Mouse (Mus musculus) leukemia stem cell, adult 10-12 weeks (primary cell): ENCODE data around the gene Mvk. TPM values are rescaled to one million over a fixed set of nuclear protein-coding genes. Genes with fewer than 3 reads are reported as not detected.

Source experiments
- polyA plus RNA-seq: library from polyadenylated mRNA; stranded (reverse); fragments of >175 nt; gene quantifications from 2 replicates; pipeline ENCODE4 v1.2.3, GENCODE M21; 2012; ENCODE audit warnings: low replicate concordance

The Mvk gene
- polyA plus RNA-seq = 20.7 and 30.4 TPM in 2 replicates

DNA sequence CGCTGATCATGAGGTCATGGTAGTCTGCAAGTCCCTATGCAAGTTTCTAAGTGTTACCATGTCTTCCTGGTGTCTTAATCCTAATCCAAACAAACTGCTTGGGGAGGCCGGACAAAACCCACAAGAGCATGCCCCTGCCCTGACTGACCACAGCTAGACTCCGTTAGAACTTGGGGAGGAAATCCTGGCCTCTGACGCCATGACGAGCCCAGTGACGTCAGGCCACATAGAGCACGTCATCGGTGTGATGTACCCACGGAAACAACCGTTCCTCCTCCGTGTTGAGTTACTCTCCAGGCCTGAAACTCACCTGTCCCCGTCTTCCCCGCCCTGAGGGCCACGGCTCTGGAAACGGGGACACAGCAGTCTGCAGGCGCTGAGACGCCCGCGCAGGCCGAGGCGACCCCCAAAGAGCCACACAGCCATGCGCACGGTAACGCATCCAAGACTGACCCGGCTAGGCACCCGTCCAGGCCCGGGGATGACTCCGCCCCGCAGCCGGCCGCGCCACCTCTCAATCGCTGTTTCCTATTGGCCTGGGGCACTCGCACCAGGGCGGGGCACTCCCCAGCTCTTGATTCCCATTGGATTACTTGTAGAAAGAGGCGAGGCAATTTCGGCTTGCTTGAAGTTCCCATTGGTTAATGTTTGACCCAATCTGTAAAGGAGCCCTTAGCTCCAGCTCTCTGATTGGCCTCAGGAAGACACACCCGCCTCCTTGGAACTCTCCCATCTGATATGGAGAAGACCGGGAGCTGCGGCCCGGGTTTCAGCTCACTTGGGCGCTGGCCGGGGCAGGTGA is at the start of gene Mvk, which contains the start of gene Mmab:
Gene Mvk, plus strand, starts transcription at position 704 of the 802 bp plus-strand sequence.
Gene Mmab, minus strand, starts transcription at position 495 of the 802 bp plus-strand sequence.

Other genes starting within 250 kb of the Mvk start
- not detected in 2 replicates for gene Foxn4, start 170.5 kb upstream of the Mvk start, polyA plus RNA-seq
- gene Myo1h, start 155.1 kb upstream of the Mvk start, polyA plus RNA-seq = 0.14 TPM in 1 of 2 replicates, not detected in the other
- 66.7 and 82.9 TPM in 2 replicates for gene Kctd10, start 63.8 kb upstream of the Mvk start, polyA plus RNA-seq
- 82.6 and 116 TPM in 2 replicates for gene Ube3b, start 63.7 kb upstream of the Mvk start, polyA plus RNA-seq
- 7.5 and 7.9 TPM in 2 replicates for gene Mmab, start 209 bp upstream of the Mvk start, polyA plus RNA-seq
- 2.7 and 3.6 TPM in 2 replicates for gene Fam222a, start 123.7 kb downstream of the Mvk start, polyA plus RNA-seq
- 1.1 and 2.2 TPM in 2 replicates for gene Trpv4, start 214.2 kb downstream of the Mvk start, polyA plus RNA-seq
- gene Gltp, start 246.7 kb downstream of the Mvk start, polyA plus RNA-seq = 39.7 and 55.5 TPM in 2 replicates